Mouse (Mus musculus) E14TG2a.4 (cell line): ENCODE results near the gene St6galnac4.

Source experiments
- CTCF ChIP-seq: conservative IDR thresholded peaks from 2 replicates; pipeline ENCODE4 v1.5.1; 2014; ENCODE audit warnings: low read length
- NANOG ChIP-seq: IDR thresholded peaks from 2 replicates; pipeline ENCODE4 v1.6.1; 2014; ENCODE audit warnings: borderline replicate concordance, low read length, mixed read lengths
- POU5F1 ChIP-seq: IDR thresholded peaks from 2 replicates; pipeline ENCODE4 v1.6.1; 2014; ENCODE audit warnings: low read length, borderline replicate concordance

GRCm38 (mm10) chr2:32549171-32549570 is 37.7 kb upstream of the St6galnac4 start:
- no peak for TF ChIP-seq CTCF
- TF ChIP-seq NANOG, result no peak
- TF ChIP-seq POU5F1, result no peak
